In genomic region chr1:180226221-180226713, GRCm38 (mm10) we compare ENCODE assay signal across 8 mouse cellular contexts. TPM values are rescaled to one million over a fixed set of nuclear protein-coding genes. Genes with fewer than 3 reads are reported as not detected.
DNase-seq lines count a peak whose midpoint lies in the region; ATAC-seq and TF ChIP-seq lines count a peak whose summit lies in the region.

No protein-coding gene starts in this region.

- intact Hi-C loops in left cerebral cortex, postnatal 36 days (cut with DNase I): no loop called here

- peak overlapping the region; percentile 18 for H3K9ac ChIP-seq in embryonic facial prominence, embryonic 15.5 days
- peak overlapping the region; percentile 60 for H3K9ac ChIP-seq in intestine, embryonic 16.5 days (ENCODE audit: low read depth, low read length)

- peak; percentile 61; the same call in 1 of the 2 replicates for ATAC-seq in embryonic facial prominence, embryonic 15.5 days (ENCODE audit: insufficient number of reproducible peaks, low FRiP score, low TSS enrichment, low read depth)
- ATAC-seq in intestine, embryonic 16.5 days: peak; percentile 75

- H3K4me2 ChIP-seq in embryonic facial prominence, embryonic 15.5 days (replicated peaks): peak overlapping the region; percentile 76
- H3K4me2 ChIP-seq in intestine, embryonic 16.5 days (ENCODE audit: low read depth, low read length): peak overlapping the region; percentile 82

- H3K4me1 ChIP-seq in lung, adult 2 months (ENCODE audit: control insufficient read depth, insufficient read depth, low read length): no peaks in the 10 kb centered on the region
- H3K4me1 ChIP-seq in embryonic facial prominence, embryonic 15.5 days: peaks cover 19% of the 10 kb centered on the region; the same call in 1 of the 2 replicates
- H3K4me1 ChIP-seq in intestine, embryonic 16.5 days (ENCODE audit: control insufficient read depth, insufficient read depth, low read length): peaks cover 9% of the 10 kb centered on the region

- WGBS in lung, adult 2 months: 6% methylated on average over 12 of the region's 12 CpGs
- WGBS in embryonic facial prominence, embryonic 15.5 days: 7% methylated on average over 12 of the region's 12 CpGs
- 4% methylated on average over 12 of the region's 12 CpGs for WGBS in intestine, embryonic 16.5 days

- H3K36me3 ChIP-seq in embryonic facial prominence, embryonic 15.5 days: no peaks in the 10 kb centered on the region
- no peaks in the 10 kb centered on the region for H3K36me3 ChIP-seq in intestine, embryonic 16.5 days (ENCODE audit: control insufficient read depth, insufficient read depth, low read length)

- H3K27me3 ChIP-seq in embryonic facial prominence, embryonic 15.5 days: no peaks in the 10 kb centered on the region
- no peaks in the 10 kb centered on the region for H3K27me3 ChIP-seq in intestine, embryonic 16.5 days (replicated peaks; ENCODE audit: control insufficient read depth, insufficient read depth, low read length)

- peak overlapping the region; percentile 58 for H3K27ac ChIP-seq in embryonic facial prominence, embryonic 15.5 days (replicated peaks)
- peak overlapping the region; percentile 66 for H3K27ac ChIP-seq in intestine, embryonic 16.5 days (ENCODE audit: low read length)

- no peak for TF ChIP-seq POLR2A in lung, adult 2 months (IDR thresholded peaks at IDR 0.05; ENCODE audit: borderline replicate concordance, extremely low read depth, low read depth, low read length)

- DNase-seq in lung, adult 2 months: peak; percentile 50
- no peak for DNase-seq in lung, postnatal 14 days
- peak; percentile 26 for DNase-seq in lung, postnatal 36 days
- DNase-seq in spleen, postnatal 10 days (ENCODE audit: low spot score in 2 of 2): peak; percentile 40 to 62
- DNase-seq in left cerebral cortex, postnatal 36 days (ENCODE audit: low spot score in 2 of 2): no peak
- DNase-seq in gastrocnemius, adult 8-10 months (ENCODE audit: low spot score in 2 of 2): no peak

- peak overlapping the region; percentile 4 for H3K4me3 ChIP-seq in lung, adult 2 months (replicated peaks; ENCODE audit: extremely low read depth, low read depth, low read length)
- H3K4me3 ChIP-seq in embryonic facial prominence, embryonic 15.5 days (replicated peaks): peak overlapping the region; percentile 47
- H3K4me3 ChIP-seq in intestine, embryonic 16.5 days (ENCODE audit: low read length): peak overlapping the region; percentile 44

- TF ChIP-seq CTCF in lung, adult 2 months (IDR thresholded peaks at IDR 0.05; ENCODE audit: insufficient read depth, low read length): 0 out of 2 replicates have a peak, but pooled peaks have one; percentile 7

- H3K9me3 ChIP-seq in embryonic facial prominence, embryonic 15.5 days (replicated peaks): no peaks in the 10 kb centered on the region
- no peaks in the 10 kb centered on the region for H3K9me3 ChIP-seq in intestine, embryonic 16.5 days (ENCODE audit: control insufficient read depth, low read length)

RNA-seq across cellular contexts. Expression of gene Coq8a, which starts 26.9 kb away (rescaled TPM):
- polyA plus RNA-seq in lung, adult 2 months (2012; rRNA removed): 11.1 and 37.6 TPM in 2 replicates
- polyA plus RNA-seq in embryonic facial prominence, embryonic 15.5 days (2015; fragmentation: Nextera tagmentation; extraction: Ambion mirVana): 11.8 and 12.1 TPM in 2 replicates
- 24.8 and 30.4 TPM in 2 replicates for polyA plus RNA-seq in intestine, embryonic 16.5 days (2015; fragmentation: Nextera tagmentation; extraction: Ambion mirVana)
- total RNA-seq in left cerebral cortex, postnatal 36 days (2021): 10 to 100 TPM; 40.5 to 58.9 TPM
- 1,000 to 10,000 TPM in 2 of 4 experiments, 100 to 1,000 TPM in 2; 819 to 1,131 (median 992) TPM for total RNA-seq in gastrocnemius, adult 8-10 months (2022)

RNA-seq across cellular contexts. Expression of gene Psen2, which starts 37.0 kb away (rescaled TPM):
- 70.0 and 74.4 TPM in 2 replicates for polyA plus RNA-seq in lung, adult 2 months (2012; rRNA removed)
- 22.3 and 24.6 TPM in 2 replicates for polyA plus RNA-seq in embryonic facial prominence, embryonic 15.5 days (2015; fragmentation: Nextera tagmentation; extraction: Ambion mirVana)
- polyA plus RNA-seq in intestine, embryonic 16.5 days (2015; fragmentation: Nextera tagmentation; extraction: Ambion mirVana): 22.6 and 25.2 TPM in 2 replicates
- 10 to 100 TPM; 19.3 to 20.0 TPM for total RNA-seq in left cerebral cortex, postnatal 36 days (2021)
- 1 to 10 TPM; 7.2 to 8.1 (median 7.8) TPM for total RNA-seq in gastrocnemius, adult 8-10 months (2022)

Comparison
In these comparisons a context has a peak if more than half of its experiments do, and no peak if none do; other contexts are left out.
1. DNase-seq: peak in lung, adult 2 months (single experiment), lung, postnatal 36 days (single experiment) and spleen, postnatal 10 days (2 of 2); none in lung, postnatal 14 days (single experiment), left cerebral cortex, postnatal 36 days (0 of 2) and gastrocnemius, adult 8-10 months (0 of 2).
2. Peak in every context shown above with its lines, with median percentiles within 50 percentile points of each other: H3K4me3 ChIP-seq.